Mouse (Mus musculus) CH12.LX (cell line): Measurements from ENCODE around the gene Plekha6.

Experiments
- BHLHE40 ChIP-seq: IDR thresholded peaks from 2 replicates; pipeline ENCODE4 v1.6.1; 2011; ENCODE audit warnings: mild to moderate bottlenecking, low read depth, low read length, improper control_type of control experiment
- CHD1 ChIP-seq: IDR thresholded peaks from 2 replicates; pipeline ENCODE4 v1.6.1; 2012; ENCODE audit warnings: low read depth, low read length, improper control_type of control experiment, inconsistent platforms
- CHD2 ChIP-seq: IDR thresholded peaks from 2 replicates; pipeline ENCODE4 v1.6.1; 2011; ENCODE audit warnings: low read length, improper control_type of control experiment
- CTCF ChIP-seq, 2 experiments: IDR thresholded peaks in 1 of 2; conservative IDR thresholded peaks in 1 of 2; 2 replicates each; pipeline ENCODE4 v1.5.1; 2011 to 2012; ENCODE audit warnings: low read depth in 2 of 2, low read length in 2 of 2, improper control_type of control experiment in 1 of 2, inconsistent platforms in 1 of 2, mild to moderate bottlenecking in 1 of 2, moderate library complexity in 1 of 2
- EP300 ChIP-seq: IDR thresholded peaks from 2 replicates; pipeline ENCODE4 v1.6.1; 2011; ENCODE audit warnings: low read length, improper control_type of control experiment
- HCFC1 ChIP-seq: IDR thresholded peaks from 2 replicates; pipeline ENCODE4 v1.6.1; 2012; ENCODE audit warnings: low read depth, mild to moderate bottlenecking, inconsistent platforms, low read length, improper control_type of control experiment
- POLR2A ChIP-seq: IDR thresholded peaks from 2 replicates; pipeline ENCODE4 v1.6.1; 2011; ENCODE audit warnings: low read depth, mild to moderate bottlenecking, improper control_type of control experiment, low read length
- POLR2AphosphoS2 ChIP-seq: IDR thresholded peaks from 2 replicates; pipeline ENCODE4 v1.6.1; 2011; ENCODE audit warnings: low read depth, low read length, improper control_type of control experiment
- RCOR1 ChIP-seq: conservative IDR thresholded peaks from 2 replicates; pipeline ENCODE4 v1.6.1; 2012; ENCODE audit warnings: low read depth, mild to moderate bottlenecking, inconsistent platforms, low read length, improper control_type of control experiment
- TCF12 ChIP-seq: IDR thresholded peaks from 2 replicates; pipeline ENCODE4 v1.6.1; 2014; ENCODE audit warnings: low read depth, mild to moderate bottlenecking, inconsistent platforms, low read length, improper control_type of control experiment
- UBTF ChIP-seq: IDR thresholded peaks from 2 replicates; pipeline ENCODE4 v1.6.1; 2012; ENCODE audit warnings: low read depth, mild to moderate bottlenecking, inconsistent platforms, low read length, improper control_type of control experiment, moderate library complexity
- USF1 ChIP-seq: IDR thresholded peaks from 2 replicates; pipeline ENCODE4 v1.6.1; 2014; ENCODE audit warnings: low read depth, mild to moderate bottlenecking, inconsistent platforms, low read length, improper control_type of control experiment

DNA sequence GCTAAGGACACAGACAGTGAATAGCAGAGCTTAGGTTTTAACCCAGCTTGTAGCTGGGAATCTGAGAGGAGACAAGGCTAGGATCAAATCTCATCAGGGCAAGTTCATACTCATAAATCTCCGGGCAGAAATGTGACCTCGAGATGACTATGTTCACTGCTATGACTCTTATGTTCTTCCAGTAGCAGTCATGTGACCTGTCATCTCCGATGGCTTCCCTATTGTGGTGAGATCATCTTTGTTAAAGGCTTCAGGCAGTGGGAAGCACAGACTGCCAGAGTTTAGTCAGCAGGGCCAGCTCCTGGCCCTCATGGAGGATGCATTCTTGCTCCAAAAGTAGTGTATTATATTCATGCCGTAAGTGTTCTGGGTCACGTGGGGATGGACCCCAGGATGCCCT lies 113.0 kb downstream of the Plekha6 start:
- TF ChIP-seq EP300 (no peak), CHD1 (no peak), UBTF (no peak), TCF12 (no peak), USF1 (no peak), CTCF (conservative IDR thresholded peaks at IDR 0.05 in 1 of 2, IDR thresholded peaks at IDR 0.05 in 1 of 2; ENCODE audit: low read depth in 2 of 2, low read length in 2 of 2) (no peak), POLR2AphosphoS2 (no peak), CHD2 (no peak), POLR2A (no peak), HCFC1 (no peak), RCOR1 (no peak), BHLHE40 (no peak)
